Mouse (Mus musculus) adrenal gland, adult (tissue): Measurements from ENCODE around the gene Plxnb1.

Experiments
- DNase-seq, 2 experiments: peaks; one replicate each; pipeline ENCODE4 v3.0.0; 2022 to 2023; ENCODE audit warnings: low spot score in 1 of 2; ENCODE audit not compliant: inconsistent age in 2 of 2

Plxnb1 gene

DNA sequence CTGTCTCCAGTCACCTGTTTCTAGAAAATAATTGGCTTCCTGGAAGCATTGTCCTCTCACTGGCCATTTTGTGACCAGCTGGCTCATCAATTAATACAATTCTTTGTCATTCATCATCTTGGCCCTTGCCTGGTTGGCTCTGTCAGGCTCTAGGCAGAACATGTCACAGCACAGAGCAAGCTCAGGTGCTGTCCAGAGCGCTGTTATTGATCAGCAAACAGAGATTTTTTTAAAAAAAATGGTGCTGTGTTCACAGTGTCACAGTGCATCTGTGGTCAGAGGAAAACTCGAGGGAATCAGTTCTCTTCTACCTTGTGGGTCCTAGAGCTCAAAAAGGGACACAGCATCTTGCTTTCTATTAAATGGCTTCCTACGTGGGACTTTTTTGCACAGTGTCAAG lies 30.3 kb downstream of the Plxnb1 start:
- DNase-seq = no peak

DNA sequence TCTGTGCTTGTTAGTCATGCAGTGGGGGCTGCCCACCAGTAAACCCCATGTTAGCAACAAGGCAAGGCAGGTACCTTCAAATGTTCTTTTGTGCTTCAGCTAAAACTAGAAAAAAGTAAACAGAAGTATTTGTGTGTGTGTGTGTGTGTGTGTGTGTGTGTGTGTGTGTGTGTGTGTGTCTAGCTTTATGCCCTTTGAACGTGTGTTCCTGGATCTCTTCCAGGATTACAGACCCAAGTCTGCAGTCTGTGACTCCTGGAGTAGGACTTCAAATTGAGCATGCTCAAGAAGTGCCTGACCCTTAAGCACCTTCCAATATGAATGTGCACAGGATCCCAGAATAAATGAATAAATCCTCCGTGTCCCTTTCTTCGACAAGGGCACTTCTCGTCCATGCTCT lies 31.9 kb downstream of the Plxnb1 start:
- no peak for DNase-seq

DNA sequence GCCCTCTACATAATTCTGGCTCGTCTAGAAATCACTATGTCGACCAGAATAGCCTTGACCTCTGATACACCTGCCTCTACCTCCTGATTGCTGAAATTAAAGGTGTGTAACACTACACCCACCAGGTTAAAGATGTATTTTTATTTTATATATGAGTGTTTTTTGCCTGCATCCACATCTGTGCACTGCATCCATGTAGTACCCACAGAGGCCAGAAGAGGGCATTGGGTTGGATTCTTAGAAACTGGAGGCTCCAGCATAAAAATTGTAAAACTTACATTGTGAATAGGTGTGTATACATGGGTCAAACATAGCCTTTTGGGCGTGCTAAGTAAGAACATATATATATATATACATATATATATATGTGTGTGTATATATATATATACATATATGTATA lies 33.0 kb downstream of the Plxnb1 start:
- DNase-seq = peak; percentile 28 to 82

DNA sequence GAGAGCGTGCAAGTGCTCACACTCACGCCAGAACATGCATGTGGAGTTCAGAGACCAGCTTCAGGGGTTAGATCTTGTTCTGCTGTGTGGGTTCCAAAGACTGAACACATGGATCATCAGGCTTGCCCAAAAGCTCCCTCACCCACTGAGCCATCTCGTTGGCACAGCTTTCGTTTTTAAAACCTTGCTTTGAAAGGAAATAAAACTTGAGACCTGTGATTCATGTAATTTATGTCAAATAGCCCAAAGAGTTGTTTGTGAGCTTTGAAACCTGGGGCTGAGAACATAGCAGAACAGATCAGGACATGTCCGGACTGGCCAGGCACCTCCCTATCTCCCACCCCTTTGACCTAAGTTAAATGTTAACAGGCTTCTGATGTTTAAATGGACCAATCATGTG lies 34.9 kb downstream of the Plxnb1 start:
- peak in 1 of 2 experiments; percentile 72 for DNase-seq

DNA sequence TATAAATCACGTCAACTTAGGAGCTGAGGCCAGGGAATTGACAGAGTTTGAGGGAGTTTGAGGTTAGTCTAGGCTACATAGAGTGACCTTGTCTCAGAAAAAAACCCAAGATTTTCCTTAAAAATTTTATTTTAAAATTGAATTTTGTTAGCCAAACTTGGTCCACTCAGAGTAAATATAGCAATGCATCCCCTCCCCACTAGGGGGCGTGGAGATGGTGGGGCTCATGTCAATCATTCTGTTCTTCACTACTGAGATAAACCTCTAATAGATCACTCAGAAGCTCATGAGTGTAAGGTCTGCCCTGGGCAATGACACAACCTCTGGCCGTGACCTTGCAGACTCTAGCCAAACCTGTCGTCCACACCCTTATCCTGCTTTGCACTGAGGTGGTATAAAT lies 45.2 kb downstream of the Plxnb1 start:
- DNase-seq = peak in 1 of 2 experiments; percentile 43

DNA sequence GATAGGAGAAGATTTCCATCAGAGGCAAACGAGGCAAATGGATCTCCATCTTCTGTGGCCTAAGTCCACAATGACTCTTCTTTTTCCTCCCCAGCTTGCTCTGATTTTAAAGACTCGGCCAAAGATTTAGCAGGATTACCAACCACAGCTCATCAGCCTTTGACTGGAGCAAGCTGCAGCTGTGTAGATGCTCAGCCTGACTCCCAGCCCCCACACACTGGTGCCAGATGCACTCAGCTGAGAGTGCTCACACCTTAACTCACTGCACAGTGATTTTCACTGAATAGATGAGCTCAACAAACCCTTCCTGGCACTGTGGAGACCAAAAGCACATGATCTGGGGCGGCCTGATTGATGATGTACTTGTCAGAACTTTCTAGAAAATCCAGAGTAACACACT lies 66.8 kb downstream of the Plxnb1 start, which contains the start of gene Fbxw21:
Gene Fbxw21, minus strand, starts transcription at position 101 of the 400 bp plus-strand sequence.
- no peak for DNase-seq

DNA sequence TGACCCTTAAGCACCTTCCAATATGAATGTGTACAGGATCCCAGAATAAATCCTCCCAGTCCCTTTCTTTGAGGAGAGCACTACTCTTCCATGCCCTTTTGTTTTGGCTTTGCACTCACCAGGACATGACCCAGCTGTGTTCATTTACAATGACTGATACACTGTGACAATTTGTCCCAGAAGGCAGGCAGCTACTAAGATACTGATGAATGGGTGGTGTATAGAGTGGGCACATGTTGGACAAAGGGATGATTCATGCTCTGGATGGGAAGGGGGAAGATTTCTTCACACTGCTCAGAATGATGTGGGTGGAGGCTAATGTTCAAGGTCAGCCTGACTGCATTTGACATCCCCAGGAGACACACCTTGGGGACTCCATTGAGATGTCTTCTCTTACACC lies 72.1 kb downstream of the Plxnb1 start:
- DNase-seq = no peak
